Mouse (Mus musculus): ENCODE data around the gene D630003M21Rik. TPM values are rescaled to one million over a fixed set of nuclear protein-coding genes. Genes with fewer than 3 reads are reported as not detected.

D630003M21Rik gene
- total and polyA plus RNA-seq, 3 experiments: under 0.01 TPM; not detected in 2

DNA sequence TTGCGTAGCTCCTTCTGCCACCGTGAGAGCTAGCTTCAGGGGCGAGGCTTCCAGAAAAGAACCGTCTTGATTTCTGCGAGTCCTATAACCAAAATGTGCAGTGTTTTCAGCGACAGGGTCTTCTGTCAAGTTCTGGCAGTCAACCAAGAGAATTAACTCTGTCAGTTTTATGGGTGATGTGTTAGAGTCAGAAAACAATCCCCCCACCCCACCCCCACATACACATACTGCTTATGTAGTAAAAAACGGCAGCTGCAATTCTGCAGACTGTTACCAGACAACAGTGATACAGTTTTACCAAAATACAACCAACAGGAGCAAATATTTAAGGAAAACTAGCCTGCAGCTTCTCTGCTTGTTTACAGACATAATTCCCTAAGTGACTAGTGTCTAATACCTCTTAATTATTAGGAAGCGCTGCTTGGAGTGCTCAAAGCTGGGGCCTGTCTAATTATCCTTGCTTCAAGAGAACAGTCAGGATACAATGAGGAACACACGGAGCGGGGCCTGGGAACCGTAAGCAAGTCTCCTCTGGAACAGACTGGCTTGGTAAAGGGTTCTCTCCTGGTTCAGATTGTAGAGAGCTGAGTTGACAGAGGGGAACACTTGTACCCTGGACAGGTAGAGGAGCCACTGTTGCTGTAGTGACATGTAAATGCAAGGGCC is 42.7 kb downstream of the D630003M21Rik start:
- Histone ChIP-seq H3K27me3 (ENCODE audit: insufficient read depth, low read length) (peaks cover 9% of the 10 kb centered on the region; the same call in 1 of the 2 replicates), H3K36me3 (replicated peaks) (no peaks in the 10 kb centered on the region), H3K9me3 (replicated peaks) (no peaks in the 10 kb centered on the region), H3K4me1 (ENCODE audit: insufficient read depth, low read depth, low read length) (no peaks in the 10 kb centered on the region), H3K4me3 (ENCODE audit: low read depth, low read length) (no peak overlapping the region)
- DNase-seq (ENCODE audit: low spot score): no peak
- ATAC-seq (ENCODE audit: extremely low read depth, insufficient number of reproducible peaks, low FRiP score, poor library complexity, severe bottlenecking): no peak
- TF ChIP-seq GATA1 (IDR thresholded peaks at IDR 0.05; ENCODE audit: borderline replicate concordance, low read length): no peak
- no peak for TF ChIP-seq CTCF (IDR thresholded peaks at IDR 0.05; ENCODE audit: low read depth, low read length)
- no peak for TF ChIP-seq POLR2AphosphoS5 (IDR thresholded peaks at IDR 0.05; ENCODE audit: insufficient replicate concordance, low read depth, low read length)
- TF ChIP-seq GATA2 (IDR thresholded peaks at IDR 0.05; ENCODE audit: borderline replicate concordance, low read depth, low read length): no peak
- no peak for TF ChIP-seq TAL1 (conservative IDR thresholded peaks at IDR 0.05; ENCODE audit: low read depth, low read length)

GRCm38 (mm10) chr2:158183266-158183665 is 45.8 kb downstream of the D630003M21Rik start:
- DNase-seq (ENCODE audit: low spot score): no peak
- H3K27me3 ChIP-seq (ENCODE audit: insufficient read depth, low read length): peaks cover 8% of the 10 kb centered on the region; the same call in 1 of the 2 replicates
- no peak for TF ChIP-seq POLR2AphosphoS5 (IDR thresholded peaks at IDR 0.05; ENCODE audit: insufficient replicate concordance, low read depth, low read length)

GRCm38 (mm10) chr2:158181932-158182331 is 47.1 kb downstream of the D630003M21Rik start:
- H3K4me1 ChIP-seq (ENCODE audit: insufficient read depth, low read depth, low read length): peaks cover 2% of the 10 kb centered on the region; the same call in 1 of the 2 replicates
- H3K36me3 ChIP-seq (replicated peaks): no peaks in the 10 kb centered on the region
- DNase-seq (ENCODE audit: low spot score) (no peak), ATAC-seq (ENCODE audit: extremely low read depth, insufficient number of reproducible peaks, low FRiP score, poor library complexity, severe bottlenecking) (no peak)
- H3K27me3 ChIP-seq (ENCODE audit: insufficient read depth, low read length): peaks cover 11% of the 10 kb centered on the region
- TF ChIP-seq POLR2AphosphoS5 (IDR thresholded peaks at IDR 0.05; ENCODE audit: insufficient replicate concordance, low read depth, low read length) (no peak), GATA1 (IDR thresholded peaks at IDR 0.05; ENCODE audit: borderline replicate concordance, low read length) (no peak), TAL1 (conservative IDR thresholded peaks at IDR 0.05; ENCODE audit: low read depth, low read length) (no peak), CTCF (IDR thresholded peaks at IDR 0.05; ENCODE audit: low read depth, low read length) (no peak), GATA2 (IDR thresholded peaks at IDR 0.05; ENCODE audit: borderline replicate concordance, low read depth, low read length) (no peak)
- no peak overlapping the region for H3K4me3 ChIP-seq (ENCODE audit: low read depth, low read length)
- no peaks in the 10 kb centered on the region for H3K9me3 ChIP-seq (replicated peaks)

More at GRCm38 (mm10) chr2:158183266-158183665, 45.8 kb downstream of the D630003M21Rik start:
- H3K9me3 ChIP-seq (replicated peaks): no peaks in the 10 kb centered on the region
- H3K36me3 ChIP-seq (replicated peaks): no peaks in the 10 kb centered on the region
- H3K4me1 ChIP-seq (ENCODE audit: insufficient read depth, low read depth, low read length): no peaks in the 10 kb centered on the region
- no peak for ATAC-seq (ENCODE audit: extremely low read depth, insufficient number of reproducible peaks, low FRiP score, poor library complexity, severe bottlenecking)
- no peak overlapping the region for H3K4me3 ChIP-seq (ENCODE audit: low read depth, low read length)

- peaks cover 18% of the 10 kb centered on the region for H3K27me3 ChIP-seq (ENCODE audit: insufficient read depth, low read length)
- ATAC-seq (ENCODE audit: extremely low read depth, insufficient number of reproducible peaks, low FRiP score, poor library complexity, severe bottlenecking): no peak
- TF ChIP-seq CTCF (IDR thresholded peaks at IDR 0.05; ENCODE audit: low read depth, low read length) (peak; percentile 75), POLR2AphosphoS5 (IDR thresholded peaks at IDR 0.05; ENCODE audit: insufficient replicate concordance, low read depth, low read length) (no peak)
Measured at GRCm38 (mm10) chr2:158180797-158181196, 48.2 kb downstream of the D630003M21Rik start.

DNA sequence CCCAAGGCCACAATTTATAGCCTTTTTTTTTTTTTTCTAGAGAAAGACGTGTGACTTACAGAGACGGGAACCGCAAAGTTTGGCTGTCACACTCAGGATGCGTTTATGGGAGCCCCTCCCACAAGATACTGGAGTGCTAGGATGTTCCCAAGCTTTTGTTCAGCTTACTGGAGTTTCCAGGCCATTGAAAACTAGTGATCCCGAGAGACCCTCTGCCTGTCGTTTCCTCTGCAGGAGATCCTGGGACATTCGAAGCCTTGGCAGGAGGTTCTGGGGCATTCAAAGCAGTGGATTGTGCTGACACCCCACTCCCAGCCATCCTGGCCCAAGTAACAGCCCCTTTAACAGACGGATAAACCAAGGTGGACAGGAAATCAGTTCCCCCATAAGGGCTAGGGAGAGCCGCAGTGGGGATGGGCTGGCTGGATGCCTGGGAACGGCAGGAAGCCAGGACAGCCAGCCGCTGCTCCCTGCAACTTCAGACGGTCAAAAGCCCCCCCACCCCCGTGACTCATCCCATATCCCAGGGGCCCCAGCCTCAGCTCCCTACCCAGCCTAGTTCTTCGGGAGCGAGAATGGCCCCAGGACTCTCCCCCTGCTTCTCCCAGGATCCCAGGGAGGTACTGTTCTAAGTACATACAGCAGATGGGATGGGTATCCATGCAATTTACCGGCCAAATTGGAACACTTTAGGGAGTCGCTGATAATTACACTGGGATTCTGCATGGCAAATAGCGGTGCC is 49.5 kb downstream of the D630003M21Rik start:
- H3K27me3 ChIP-seq (ENCODE audit: insufficient read depth, low read length): peaks cover 29% of the 10 kb centered on the region
- no peaks in the 10 kb centered on the region for H3K36me3 ChIP-seq (replicated peaks)
- TF ChIP-seq TAL1 (conservative IDR thresholded peaks at IDR 0.05; ENCODE audit: low read depth, low read length) (no peak), CTCF (IDR thresholded peaks at IDR 0.05; ENCODE audit: low read depth, low read length) (no peak), POLR2AphosphoS5 (IDR thresholded peaks at IDR 0.05; ENCODE audit: insufficient replicate concordance, low read depth, low read length) (no peak), GATA1 (IDR thresholded peaks at IDR 0.05; ENCODE audit: borderline replicate concordance, low read length) (no peak), GATA2 (IDR thresholded peaks at IDR 0.05; ENCODE audit: borderline replicate concordance, low read depth, low read length) (no peak)
- ATAC-seq (ENCODE audit: extremely low read depth, insufficient number of reproducible peaks, low FRiP score, poor library complexity, severe bottlenecking) (no peak), DNase-seq (ENCODE audit: low spot score) (no peak)
- H3K4me3 ChIP-seq (ENCODE audit: low read depth, low read length): no peak overlapping the region
- peaks cover 10% of the 10 kb centered on the region for H3K4me1 ChIP-seq (ENCODE audit: insufficient read depth, low read depth, low read length)
- H3K9me3 ChIP-seq (replicated peaks): no peaks in the 10 kb centered on the region

More at GRCm38 (mm10) chr2:158180797-158181196, 48.2 kb downstream of the D630003M21Rik start:
- DNase-seq (ENCODE audit: low spot score): no peak
- no peaks in the 10 kb centered on the region for H3K36me3 ChIP-seq (replicated peaks)
- H3K9me3 ChIP-seq (replicated peaks): no peaks in the 10 kb centered on the region
- H3K4me3 ChIP-seq (ENCODE audit: low read depth, low read length): no peak overlapping the region
- H3K4me1 ChIP-seq (ENCODE audit: insufficient read depth, low read depth, low read length): peaks cover 2% of the 10 kb centered on the region

GRCm38 (mm10) chr2:158178696-158179369 is 50.2 kb downstream of the D630003M21Rik start:
- DNase-seq (ENCODE audit: low spot score): no peak
- Histone ChIP-seq H3K4me1 (ENCODE audit: insufficient read depth, low read depth, low read length) (peaks cover 10% of the 10 kb centered on the region), H3K36me3 (replicated peaks) (no peaks in the 10 kb centered on the region), H3K9me3 (replicated peaks) (no peaks in the 10 kb centered on the region), H3K4me3 (ENCODE audit: low read depth, low read length) (no peak overlapping the region), H3K27me3 (ENCODE audit: insufficient read depth, low read length) (peaks cover 36% of the 10 kb centered on the region)
- TF ChIP-seq GATA1 (IDR thresholded peaks at IDR 0.05; ENCODE audit: borderline replicate concordance, low read length) (no peak), GATA2 (IDR thresholded peaks at IDR 0.05; ENCODE audit: borderline replicate concordance, low read depth, low read length) (no peak), CTCF (IDR thresholded peaks at IDR 0.05; ENCODE audit: low read depth, low read length) (no peak), TAL1 (conservative IDR thresholded peaks at IDR 0.05; ENCODE audit: low read depth, low read length) (no peak)
- no peak for ATAC-seq (ENCODE audit: extremely low read depth, insufficient number of reproducible peaks, low FRiP score, poor library complexity, severe bottlenecking)

All from G1E (cell line).